9 mouse cellular contexts compared by ENCODE assay signal in the genomic region with DNA sequence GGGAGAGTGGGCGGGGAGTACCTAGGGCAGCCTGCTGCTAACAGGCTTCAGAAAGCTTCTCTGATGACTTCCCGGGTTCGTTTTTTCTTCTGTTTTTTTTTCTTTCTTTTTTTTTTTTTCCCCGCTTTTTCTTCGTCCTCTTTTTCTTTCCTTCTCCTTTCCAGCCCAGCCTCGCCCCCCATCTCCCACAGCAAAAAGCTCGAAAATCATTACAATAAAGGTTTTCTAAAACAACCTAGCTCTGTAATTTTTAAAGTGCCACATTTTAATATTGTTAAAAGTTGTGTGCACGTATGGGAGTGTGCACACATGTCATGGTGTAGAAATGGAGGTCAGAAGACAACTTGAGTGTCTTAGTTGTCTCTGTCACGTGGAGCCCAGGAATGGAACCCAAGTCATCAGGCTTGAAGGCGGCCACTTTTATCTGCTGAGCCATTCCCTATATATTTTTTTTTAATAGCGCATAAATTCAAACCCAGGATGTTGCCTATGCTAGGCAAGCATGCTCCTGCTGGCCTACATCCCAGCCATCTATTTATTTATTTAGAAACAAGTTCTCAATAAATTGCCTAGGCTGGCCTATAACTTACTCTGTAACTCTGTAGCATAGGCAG. TPM values are rescaled to one million over a fixed set of nuclear protein-coding genes. Genes with fewer than 3 reads are reported as not detected.
A peak's percentile ranks its signal among the peaks of the same experiment; 100 is the strongest.
DNase-seq lines count a peak whose midpoint lies in the region; ATAC-seq and TF ChIP-seq lines count a peak whose summit lies in the region.
"Had no signal": no experiment of that assay in that cellular context is flagged by ENCODE, and none has a peak within 500 bp of the region (broad histone marks: within the 10 kb centered on the region; RNA-seq: fewer than 3 reads in every experiment).

No protein-coding gene starts in this region.

- H3K9me3 ChIP-seq in heart, embryonic 15.5 days (replicated peaks), result no peaks in the 10 kb centered on the region
- no peaks in the 10 kb centered on the region for H3K9me3 ChIP-seq in forebrain, postnatal 0 days (ENCODE audit: low read length)
- H3K9me3 ChIP-seq in midbrain, embryonic 10.5 days (replicated peaks), result no peaks in the 10 kb centered on the region

- no peak for TF ChIP-seq CTCF in forebrain, postnatal 0 days (IDR thresholded peaks at IDR 0.05; ENCODE audit: low read depth)

- ATAC-seq in heart, embryonic 15.5 days (replicated peaks; ENCODE audit: insufficient number of reproducible peaks, insufficient read depth, low FRiP score, low read depth), result no peak
- ATAC-seq in forebrain, postnatal 0 days, result no peak

- no peak for DNase-seq in heart, postnatal 14 days
- peak; percentile 8 for DNase-seq in MEL-GATA-1-ER (ENCODE audit: extremely low read depth, low read depth)
- no peak for DNase-seq in forebrain, postnatal 0 days
- DNase-seq in midbrain, embryonic 10.5 days (ENCODE audit: low spot score), result no peak
- no peak for DNase-seq in layer of hippocampus, postnatal 10 days (ENCODE audit: low spot score in 2 of 2)
- DNase-seq in adrenal gland, adult 2 months, result no peak
- DNase-seq in spleen, postnatal 36 days (ENCODE audit: low spot score in 2 of 2), result no peak

- H3K27me3 ChIP-seq in heart, embryonic 15.5 days, result 0 out of 2 replicates have a peak, but pooled peaks cover 7% of the 10 kb centered on the region
- no peaks in the 10 kb centered on the region for H3K27me3 ChIP-seq in forebrain, postnatal 0 days (ENCODE audit: insufficient read depth, low read length)
- H3K27me3 ChIP-seq in midbrain, embryonic 10.5 days (ENCODE audit: low read depth, poor library complexity, severe bottlenecking), result no peaks in the 10 kb centered on the region

- whole genome bisulfite sequencing in heart, embryonic 15.5 days, result 20% methylated on average over 11 of the region's 11 CpGs
- 24% methylated on average over 10 of the region's 11 CpGs for WGBS in forebrain, postnatal 0 days
- 24% methylated on average over 11 of the region's 11 CpGs for WGBS in midbrain, embryonic 10.5 days

- no peak overlapping the region for H3K27ac ChIP-seq in heart, embryonic 15.5 days
- H3K27ac ChIP-seq in forebrain, postnatal 0 days (ENCODE audit: low read depth, low read length), result no peak overlapping the region
- peak overlapping the region; percentile 88 for H3K27ac ChIP-seq in midbrain, embryonic 10.5 days (replicated peaks)

- intact Hi-C loops in heart, postnatal 14 days (cut with DNase I), result loop anchor here (5.0 to 10.0 kb wide), 3 partner anchors 128 to 580 kb away; partner anchors contain the start of genes AY074887, Ireb2 and Psma4

- peaks cover 19% of the 10 kb centered on the region for H3K4me1 ChIP-seq in heart, embryonic 15.5 days (replicated peaks)
- H3K4me1 ChIP-seq in forebrain, postnatal 0 days (ENCODE audit: insufficient read depth), result 0 out of 2 replicates have a peak, but pooled peaks cover 9% of the 10 kb centered on the region
- peaks cover 40% of the 10 kb centered on the region for H3K4me1 ChIP-seq in midbrain, embryonic 10.5 days

- H3K4me2 ChIP-seq in heart, embryonic 15.5 days, result peak overlapping the region; percentile 64
- peak overlapping the region; percentile 75 for H3K4me2 ChIP-seq in forebrain, postnatal 0 days (ENCODE audit: low read depth)

- H3K9ac ChIP-seq in heart, embryonic 15.5 days, result peak overlapping the region; percentile 37
- peak overlapping the region; percentile 62; the same call in 1 of the 2 replicates for H3K9ac ChIP-seq in forebrain, postnatal 0 days

- peak overlapping the region; percentile 83 for H3K4me3 ChIP-seq in heart, embryonic 15.5 days
- H3K4me3 ChIP-seq in forebrain, postnatal 0 days (ENCODE audit: low read depth, low read length), result peak overlapping the region; percentile 56
- H3K4me3 ChIP-seq in midbrain, embryonic 10.5 days, result peak overlapping the region; percentile 88

- H3K36me3 ChIP-seq in heart, embryonic 15.5 days, result peaks cover under 1% of the 10 kb centered on the region; the same call in 1 of the 2 replicates
- H3K36me3 ChIP-seq in forebrain, postnatal 0 days (ENCODE audit: insufficient read depth), result peaks cover under 1% of the 10 kb centered on the region; the same call in 1 of the 2 replicates
- H3K36me3 ChIP-seq in midbrain, embryonic 10.5 days, result peaks cover 14% of the 10 kb centered on the region

RNA-seq across cellular contexts. Expression of gene Wdr61, which starts 0.4 kb away (rescaled TPM):
- polyA plus RNA-seq in heart, embryonic 15.5 days (2015; fragmentation: Nextera tagmentation; extraction: Ambion mirVana), result 92.7 and 93.2 TPM in 2 replicates
- total RNA-seq in heart, postnatal 14 days (2021), result 10 to 100 TPM; 32.7 to 34.7 TPM
- 69.0 and 72.6 TPM in 2 replicates for total RNA-seq in forebrain, postnatal 0 days (2014; rRNA removed)
- polyA plus RNA-seq in forebrain, postnatal 0 days (2015; fragmentation: Nextera tagmentation; extraction: Ambion mirVana), result 93.2 and 109 TPM in 2 replicates
- polyA plus RNA-seq in midbrain, embryonic 10.5 days (2016; fragmentation: Nextera tagmentation; extraction: Ambion mirVana), result 168 and 188 TPM in 2 replicates
- total RNA-seq in layer of hippocampus, postnatal 10 days (2021), result 10 to 100 TPM; 53.4 to 53.9 TPM
- total RNA-seq in adrenal gland, adult 2 months (2021), result 10 to 100 TPM; 57.4 to 62.8 TPM
- polyA plus RNA-seq in adrenal gland, adult 2 months (2012; rRNA removed), result 10.4 and 10.5 TPM in 2 replicates

RNA-seq across cellular contexts. Expression of gene Crabp1, which starts 29.8 kb away (rescaled TPM):
- 9.1 and 23.6 TPM in 2 replicates for polyA plus RNA-seq in heart, embryonic 15.5 days (2015; fragmentation: Nextera tagmentation; extraction: Ambion mirVana)
- total RNA-seq in heart, postnatal 14 days (2021), result not detected
- total RNA-seq in forebrain, postnatal 0 days (2014; rRNA removed), result 28.4 and 74.1 TPM in 2 replicates
- 106 and 110 TPM in 2 replicates for polyA plus RNA-seq in forebrain, postnatal 0 days (2015; fragmentation: Nextera tagmentation; extraction: Ambion mirVana)
- 1,146 and 1,287 TPM in 2 replicates for polyA plus RNA-seq in midbrain, embryonic 10.5 days (2016; fragmentation: Nextera tagmentation; extraction: Ambion mirVana)
- total RNA-seq in layer of hippocampus, postnatal 10 days (2021), result 1 to 10 TPM; 5.5 to 5.7 TPM
- 10 to 100 TPM in 1 of 2 experiments, 1 to 10 TPM in 1; 9.1 to 13.6 TPM for total RNA-seq in adrenal gland, adult 2 months (2021)
- 19.9 and 30.1 TPM in 2 replicates for polyA plus RNA-seq in adrenal gland, adult 2 months (2012; rRNA removed)
- total RNA-seq: granulocyte monocyte progenitor cell, adult 5-6 weeks had no signal

RNA-seq across cellular contexts. Expression of gene Dnaja4, which starts 36.1 kb away (rescaled TPM):
- 25.8 and 27.8 TPM in 2 replicates for polyA plus RNA-seq in heart, embryonic 15.5 days (2015; fragmentation: Nextera tagmentation; extraction: Ambion mirVana)
- 10 to 100 TPM; 48.2 to 51.7 TPM for total RNA-seq in heart, postnatal 14 days (2021)
- total RNA-seq in forebrain, postnatal 0 days (2014; rRNA removed), result 5.8 and 8.9 TPM in 2 replicates
- 5.9 and 7.2 TPM in 2 replicates for polyA plus RNA-seq in forebrain, postnatal 0 days (2015; fragmentation: Nextera tagmentation; extraction: Ambion mirVana)
- polyA plus RNA-seq in midbrain, embryonic 10.5 days (2016; fragmentation: Nextera tagmentation; extraction: Ambion mirVana), result 3.1 and 3.2 TPM in 2 replicates
- total RNA-seq in layer of hippocampus, postnatal 10 days (2021), result 10 to 100 TPM; 17.1 TPM
- total RNA-seq in adrenal gland, adult 2 months (2021), result 10 to 100 TPM; 22.1 to 27.4 TPM
- 7.2 and 8.6 TPM in 2 replicates for polyA plus RNA-seq in adrenal gland, adult 2 months (2012; rRNA removed)

Comparison
In these comparisons a context has a peak if more than half of its experiments do, and no peak if none do; other contexts are left out.
1. RNA of gene Crabp1, which starts 29.8 kb away (total RNA-seq): 28.4 to 74.1 TPM in forebrain, postnatal 0 days, 9.1 to 13.6 TPM in adrenal gland, adult 2 months and 5.5 to 5.7 TPM in layer of hippocampus, postnatal 10 days; not detected in heart, postnatal 14 days; every median in the first group is over 4 times any median in the second.
2. Peak in every context shown above with its lines, with median percentiles within 50 percentile points of each other: H3K4me3 ChIP-seq.